Mouse (Mus musculus) spleen, adult 2 months (tissue): ENCODE results near the gene Notch2.

Experiments used
- CTCF ChIP-seq: fragments of 200-500 bp; IDR thresholded peaks from 2 replicates; pipeline ENCODE4 v1.5.1; 2011; ENCODE audit warnings: mild to moderate bottlenecking, inconsistent platforms; ENCODE audit not compliant: insufficient read depth, insufficient read length, insufficient replicate concordance; ENCODE audit errors: extremely low read depth
- POLR2A ChIP-seq: fragments of 200-500 bp; IDR thresholded peaks from 2 replicates; pipeline ENCODE4 v1.6.1; 2011; ENCODE audit warnings: low read depth, low read length, inconsistent platforms

DNA sequence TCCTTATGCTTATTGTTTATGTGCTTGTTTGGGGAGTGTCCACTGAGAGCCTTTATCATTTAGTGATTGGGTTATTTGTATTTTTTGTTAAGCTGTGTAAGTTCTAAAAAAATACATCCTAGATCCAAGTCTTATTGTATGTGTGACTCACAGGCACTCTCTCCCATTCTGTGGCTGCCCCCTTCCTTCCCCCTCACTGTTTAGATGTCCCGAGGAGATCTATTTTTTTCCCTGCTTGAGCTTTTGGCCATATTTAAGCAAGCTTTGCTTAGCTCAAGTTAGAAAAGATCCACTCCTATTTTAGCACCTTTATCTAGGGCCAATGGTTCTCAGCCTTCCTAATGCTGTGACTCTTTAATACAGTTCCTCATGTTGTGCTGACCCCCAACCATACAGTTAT lies 65.5 kb downstream of the Notch2 start:
- TF ChIP-seq CTCF (no peak), POLR2A (no peak)
